Mouse (Mus musculus): Measurements from ENCODE around the gene Adad2. TPM values are rescaled to one million over a fixed set of nuclear protein-coding genes. Genes with fewer than 3 reads are reported as not detected.

Adad2 gene
- polyA plus RNA-seq, 1 experiment from 2014 or later: 0.17 TPM

GRCm38 (mm10) chr8:119624916-119625315, 12.4 kb downstream of the Adad2 start:
- Histone ChIP-seq H3K9me3 (replicated peaks; ENCODE audit: control insufficient read depth, low read length) (no peaks in the 10 kb centered on the region), H3K27ac (replicated peaks; ENCODE audit: low read depth, low read length) (no peak overlapping the region), H3K36me3 (replicated peaks; ENCODE audit: control insufficient read depth, insufficient read depth, low read depth, low read length) (no peaks in the 10 kb centered on the region), H3K4me1 (ENCODE audit: control insufficient read depth, insufficient read depth, low read length) (no peaks in the 10 kb centered on the region), H3K27me3 (ENCODE audit: control insufficient read depth, insufficient read depth, low read length) (no peaks in the 10 kb centered on the region), H3K9ac (replicated peaks; ENCODE audit: low read length) (no peak overlapping the region), H3K4me2 (ENCODE audit: low read depth, low read length) (no peak overlapping the region), H3K4me3 (ENCODE audit: low read depth, low read length) (no peak overlapping the region)
- WGBS: 83% methylated on average over 7 of the region's 7 CpGs
- ATAC-seq (replicated peaks; ENCODE audit: insufficient number of reproducible peaks, low FRiP score, low TSS enrichment, low read depth) (no peak), DNase-seq (ENCODE audit: low spot score) (no peak)

GRCm38 (mm10) chr8:119625788-119626187, 13.2 kb downstream of the Adad2 start:
- Histone ChIP-seq H3K4me1 (ENCODE audit: control insufficient read depth, insufficient read depth, low read length) (no peaks in the 10 kb centered on the region), H3K9me3 (replicated peaks; ENCODE audit: control insufficient read depth, low read length) (no peaks in the 10 kb centered on the region), H3K27me3 (ENCODE audit: control insufficient read depth, insufficient read depth, low read length) (no peaks in the 10 kb centered on the region), H3K9ac (replicated peaks; ENCODE audit: low read length) (no peak overlapping the region), H3K4me2 (ENCODE audit: low read depth, low read length) (no peak overlapping the region), H3K4me3 (ENCODE audit: low read depth, low read length) (no peak overlapping the region), H3K27ac (replicated peaks; ENCODE audit: low read depth, low read length) (no peak overlapping the region), H3K36me3 (replicated peaks; ENCODE audit: control insufficient read depth, insufficient read depth, low read depth, low read length) (no peaks in the 10 kb centered on the region)
- no peak for ATAC-seq (replicated peaks; ENCODE audit: insufficient number of reproducible peaks, low FRiP score, low TSS enrichment, low read depth)
- no peak for DNase-seq (ENCODE audit: low spot score)
- 84% methylated on average over 22 of the region's 22 CpGs for WGBS

GRCm38 (mm10) chr8:119627199-119627598, 14.7 kb downstream of the Adad2 start:
- no peak overlapping the region for H3K27ac ChIP-seq (replicated peaks; ENCODE audit: low read depth, low read length)

GRCm38 (mm10) chr8:119627613-119628359, 15.2 kb downstream of the Adad2 start:
- Histone ChIP-seq H3K4me1 (ENCODE audit: control insufficient read depth, insufficient read depth, low read length) (no peaks in the 10 kb centered on the region), H3K4me3 (ENCODE audit: low read depth, low read length) (no peak overlapping the region), H3K27me3 (ENCODE audit: control insufficient read depth, insufficient read depth, low read length) (no peaks in the 10 kb centered on the region), H3K4me2 (ENCODE audit: low read depth, low read length) (no peak overlapping the region), H3K36me3 (replicated peaks; ENCODE audit: control insufficient read depth, insufficient read depth, low read depth, low read length) (no peaks in the 10 kb centered on the region), H3K27ac (replicated peaks; ENCODE audit: low read depth, low read length) (no peak overlapping the region; the same call in 1 of the 2 replicates), H3K9me3 (replicated peaks; ENCODE audit: control insufficient read depth, low read length) (no peaks in the 10 kb centered on the region), H3K9ac (replicated peaks; ENCODE audit: low read length) (no peak overlapping the region)
- DNase-seq (ENCODE audit: low spot score) (peak; percentile 79), ATAC-seq (replicated peaks; ENCODE audit: insufficient number of reproducible peaks, low FRiP score, low TSS enrichment, low read depth) (0 out of 2 replicates have a peak, but pooled peaks have one; percentile 59)
- 24% methylated on average over 10 of the region's 10 CpGs for WGBS

More at GRCm38 (mm10) chr8:119627199-119627598, 14.7 kb downstream of the Adad2 start:
- H3K4me1 ChIP-seq (ENCODE audit: control insufficient read depth, insufficient read depth, low read length): no peaks in the 10 kb centered on the region
- no peak overlapping the region for H3K4me2 ChIP-seq (ENCODE audit: low read depth, low read length)
- H3K27me3 ChIP-seq (ENCODE audit: control insufficient read depth, insufficient read depth, low read length): no peaks in the 10 kb centered on the region
- no peak for DNase-seq (ENCODE audit: low spot score)
- H3K9me3 ChIP-seq (replicated peaks; ENCODE audit: control insufficient read depth, low read length): no peaks in the 10 kb centered on the region
- WGBS: 78% methylated on average over 7 of the region's 7 CpGs
- H3K9ac ChIP-seq (replicated peaks; ENCODE audit: low read length): no peak overlapping the region
- no peak for ATAC-seq (replicated peaks; ENCODE audit: insufficient number of reproducible peaks, low FRiP score, low TSS enrichment, low read depth)
- H3K36me3 ChIP-seq (replicated peaks; ENCODE audit: control insufficient read depth, insufficient read depth, low read depth, low read length): no peaks in the 10 kb centered on the region
- H3K4me3 ChIP-seq (ENCODE audit: low read depth, low read length): no peak overlapping the region

- H3K9ac ChIP-seq (replicated peaks; ENCODE audit: low read length): no peak overlapping the region
- no peak overlapping the region for H3K4me3 ChIP-seq (ENCODE audit: low read depth, low read length)
- WGBS: 24% methylated on average over 3 of the region's 3 CpGs
- H3K27me3 ChIP-seq (ENCODE audit: control insufficient read depth, insufficient read depth, low read length): peaks cover 9% of the 10 kb centered on the region
- no peak overlapping the region for H3K4me2 ChIP-seq (ENCODE audit: low read depth, low read length)
- ATAC-seq (replicated peaks; ENCODE audit: insufficient number of reproducible peaks, low FRiP score, low TSS enrichment, low read depth): no peak
- no peak for DNase-seq (ENCODE audit: low spot score)
- H3K36me3 ChIP-seq (replicated peaks; ENCODE audit: control insufficient read depth, insufficient read depth, low read depth, low read length): no peaks in the 10 kb centered on the region
- H3K4me1 ChIP-seq (ENCODE audit: control insufficient read depth, insufficient read depth, low read length): peaks cover 4% of the 10 kb centered on the region
- no peaks in the 10 kb centered on the region for H3K9me3 ChIP-seq (replicated peaks; ENCODE audit: control insufficient read depth, low read length)
- no peak overlapping the region for H3K27ac ChIP-seq (replicated peaks; ENCODE audit: low read depth, low read length)
Measured at GRCm38 (mm10) chr8:119630841-119631240, 18.3 kb downstream of the Adad2 start.

GRCm38 (mm10) chr8:119632246-119632645, 19.7 kb downstream of the Adad2 start:
- Histone ChIP-seq H3K9ac (replicated peaks; ENCODE audit: low read length) (no peak overlapping the region), H3K27me3 (ENCODE audit: control insufficient read depth, insufficient read depth, low read length) (peaks cover 9% of the 10 kb centered on the region), H3K9me3 (replicated peaks; ENCODE audit: control insufficient read depth, low read length) (no peaks in the 10 kb centered on the region), H3K36me3 (replicated peaks; ENCODE audit: control insufficient read depth, insufficient read depth, low read depth, low read length) (no peaks in the 10 kb centered on the region), H3K4me1 (ENCODE audit: control insufficient read depth, insufficient read depth, low read length) (peaks cover 4% of the 10 kb centered on the region), H3K4me2 (ENCODE audit: low read depth, low read length) (no peak overlapping the region), H3K27ac (replicated peaks; ENCODE audit: low read depth, low read length) (no peak overlapping the region), H3K4me3 (ENCODE audit: low read depth, low read length) (no peak overlapping the region)
- WGBS: 84% methylated on average over 9 of the region's 9 CpGs
- DNase-seq (ENCODE audit: low spot score) (no peak), ATAC-seq (replicated peaks; ENCODE audit: insufficient number of reproducible peaks, low FRiP score, low TSS enrichment, low read depth) (no peak)

GRCm38 (mm10) chr8:119632909-119633308, 20.4 kb downstream of the Adad2 start:
- WGBS: 52% methylated on average over 29 of the region's 29 CpGs
- Histone ChIP-seq H3K9me3 (replicated peaks; ENCODE audit: control insufficient read depth, low read length) (no peaks in the 10 kb centered on the region), H3K27ac (replicated peaks; ENCODE audit: low read depth, low read length) (no peak overlapping the region), H3K27me3 (ENCODE audit: control insufficient read depth, insufficient read depth, low read length) (peaks cover 9% of the 10 kb centered on the region), H3K9ac (replicated peaks; ENCODE audit: low read length) (peak overlapping the region; percentile 13; the same call in 1 of the 2 replicates), H3K4me1 (ENCODE audit: control insufficient read depth, insufficient read depth, low read length) (peaks cover 4% of the 10 kb centered on the region), H3K36me3 (replicated peaks; ENCODE audit: control insufficient read depth, insufficient read depth, low read depth, low read length) (no peaks in the 10 kb centered on the region), H3K4me3 (ENCODE audit: low read depth, low read length) (no peak overlapping the region), H3K4me2 (ENCODE audit: low read depth, low read length) (peak overlapping the region; percentile 4; the same call in 1 of the 2 replicates)
- no peak for ATAC-seq (replicated peaks; ENCODE audit: insufficient number of reproducible peaks, low FRiP score, low TSS enrichment, low read depth)
- DNase-seq (ENCODE audit: low spot score): no peak

- Histone ChIP-seq H3K9me3 (replicated peaks; ENCODE audit: control insufficient read depth, low read length) (no peaks in the 10 kb centered on the region), H3K4me2 (ENCODE audit: low read depth, low read length) (no peak overlapping the region), H3K9ac (replicated peaks; ENCODE audit: low read length) (no peak overlapping the region), H3K4me1 (ENCODE audit: control insufficient read depth, insufficient read depth, low read length) (peaks cover 4% of the 10 kb centered on the region), H3K36me3 (replicated peaks; ENCODE audit: control insufficient read depth, insufficient read depth, low read depth, low read length) (no peaks in the 10 kb centered on the region), H3K4me3 (ENCODE audit: low read depth, low read length) (no peak overlapping the region), H3K27me3 (ENCODE audit: control insufficient read depth, insufficient read depth, low read length) (peaks cover 9% of the 10 kb centered on the region), H3K27ac (replicated peaks; ENCODE audit: low read depth, low read length) (no peak overlapping the region)
- DNase-seq (ENCODE audit: low spot score) (no peak), ATAC-seq (replicated peaks; ENCODE audit: insufficient number of reproducible peaks, low FRiP score, low TSS enrichment, low read depth) (no peak)
- 28% methylated on average over 14 of the region's 14 CpGs for WGBS
Measured at GRCm38 (mm10) chr8:119634616-119635336, 22.2 kb downstream of the Adad2 start.

Data from embryonic facial prominence, embryonic 11.5 days (tissue).